ENCODE assay signal across 15 mouse cellular contexts in genomic region chr9:103917771-103918170, GRCm38 (mm10).
DNase-seq lines count a peak whose midpoint lies in the region; TF ChIP-seq lines count a peak whose summit lies in the region.
"Had no signal": no experiment of that assay in that cellular context is flagged by ENCODE, and none has a peak within 500 bp of the region (broad histone marks: within the 10 kb centered on the region; RNA-seq: fewer than 3 reads in every experiment).

No protein-coding gene starts in this region.

- no peak for TF ChIP-seq POLR2A in brain, embryonic 14.5 days (IDR thresholded peaks at IDR 0.05; ENCODE audit: borderline replicate concordance, extremely low read depth, insufficient read depth, insufficient read length, poor library complexity, severe bottlenecking)

- DNase-seq in cerebellum, postnatal 14 days: peak; percentile 45 to 55
- DNase-seq in cerebellum, adult 11 months: no peak
- DNase-seq in heart, adult 11 months: peak; percentile 74
- no peak for DNase-seq in heart, postnatal 10 days
- DNase-seq in left cerebral cortex, postnatal 4 days: peak; percentile 27
- DNase-seq in left cerebral cortex, adult 18-20 months (ENCODE audit: low spot score in 2 of 2): no peak
- peak; percentile 29 for DNase-seq in brain, embryonic 14.5 days (ENCODE audit: low read depth)
- no peak for DNase-seq in kidney, postnatal 36 days
- DNase-seq: adrenal gland, adult 2 months; adrenal gland, postnatal 10 days; adrenal gland, postnatal 25 days; cerebellum, adult 18-20 months; cerebellum, adult 8-10 months; cerebellum, adult 9-11 months; cerebellum, postnatal 36 days had no signal

- TF ChIP-seq CTCF in brain, embryonic 14.5 days (IDR thresholded peaks at IDR 0.05; ENCODE audit: borderline replicate concordance, extremely low read depth, insufficient read depth, insufficient read length): no peak

- intact Hi-C loops in heart, postnatal 10 days (cut with DNase I): no loop called here
- intact Hi-C loops in left cerebral cortex, postnatal 4 days (cut with DNase I): no loop called here

Comparison
In these comparisons a context has a peak if more than half of its experiments do, and no peak if none do; other contexts are left out.
1. DNase-seq: peak in cerebellum, postnatal 14 days (2 of 2), heart, adult 11 months (single experiment), left cerebral cortex, postnatal 4 days (single experiment) and brain, embryonic 14.5 days (single experiment); none in cerebellum, adult 11 months (single experiment), heart, postnatal 10 days (0 of 2), left cerebral cortex, adult 18-20 months (0 of 2) and kidney, postnatal 36 days (0 of 2).